Mouse (Mus musculus): ENCODE data around the gene Lcn6. TPM values are rescaled to one million over a fixed set of nuclear protein-coding genes. Genes with fewer than 3 reads are reported as not detected.
"Not testable (repeated sequence)": the region's sequence is repeated elsewhere in the genome, so short reads cannot be mapped to it uniquely, and the experiment has no call there.

Lcn6 gene
- polyA plus RNA-seq, 1 experiment: not detected

GRCm38 (mm10) chr2:25698696-25699095 lies 22.1 kb downstream of the Lcn6 start:
- WGBS: 95% methylated on average over 2 of the region's 2 CpGs
- no peak for DNase-seq (ENCODE audit: low read depth, low spot score)

GRCm38 (mm10) chr2:25699743-25700142 lies 23.2 kb downstream of the Lcn6 start, which contains the start of gene Obp2a:
Gene Obp2a (plus strand): TSS chr2:25700043.
- not testable (repeated sequence) for DNase-seq (ENCODE audit: low read depth, low spot score)
- WGBS: 72% methylated on average over 3 of the region's 3 CpGs

DNA sequence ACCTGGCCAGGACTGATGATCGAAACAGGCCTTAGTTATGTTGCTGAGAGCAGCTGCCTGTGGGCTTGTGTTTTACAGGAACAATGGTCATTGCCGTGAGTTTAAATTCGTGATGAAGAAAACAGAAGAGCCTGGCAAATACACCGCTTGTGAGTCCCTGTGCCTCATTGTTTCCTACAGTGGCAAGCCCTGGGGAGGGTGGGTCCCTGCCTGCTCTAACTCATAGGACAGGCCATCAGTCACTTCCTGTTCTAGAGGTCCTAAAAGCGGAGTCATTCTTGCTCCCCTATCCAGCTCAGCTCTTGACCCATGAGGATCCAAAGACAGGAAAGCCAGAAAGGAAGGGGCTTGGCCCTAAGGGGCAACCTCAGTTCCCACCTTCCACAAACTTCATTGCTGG lies 24.4 kb downstream of the Lcn6 start:
- 82% methylated on average over 5 of the region's 5 CpGs for WGBS
- no peak for DNase-seq (ENCODE audit: low read depth, low spot score)

GRCm38 (mm10) chr2:25703706-25704105 lies 27.1 kb downstream of the Lcn6 start:
- WGBS: 64% methylated on average over 4 of the region's 4 CpGs
- DNase-seq (ENCODE audit: low read depth, low spot score): no peak

GRCm38 (mm10) chr2:25706643-25707481 lies 30.3 kb downstream of the Lcn6 start, which contains the start of gene Bmyc:
Gene Bmyc (plus strand): TSS chr2:25706739.
- peak; percentile 36 for DNase-seq (ENCODE audit: low read depth, low spot score)
- under 1% methylated on average over 78 of the region's 78 CpGs for WGBS

DNA sequence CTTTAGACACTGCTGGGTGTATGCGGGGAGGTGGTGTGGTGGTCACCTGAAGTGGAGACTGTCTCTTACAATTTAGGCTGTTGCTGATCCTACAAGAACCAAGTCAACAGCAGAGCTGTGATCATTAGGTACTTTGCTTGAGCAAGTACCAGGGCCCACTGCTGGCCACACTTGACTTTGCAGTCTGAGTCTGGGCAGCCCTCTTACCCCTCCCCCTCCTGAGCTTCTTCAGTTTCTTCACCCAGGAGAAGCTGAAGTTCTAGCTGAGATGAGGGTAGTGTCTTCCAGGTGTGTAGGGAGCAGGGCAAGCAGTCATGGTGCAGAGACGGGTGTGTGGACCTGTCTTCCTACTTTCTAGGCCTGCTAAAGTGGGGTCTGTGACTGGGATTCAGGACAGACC lies 31.5 kb downstream of the Lcn6 start:
- 75% methylated on average over 2 of the region's 2 CpGs for whole genome bisulfite sequencing
- no peak for DNase-seq (ENCODE audit: low read depth, low spot score)

GRCm38 (mm10) chr2:25709056-25709455 lies 32.5 kb downstream of the Lcn6 start:
- WGBS: 100% methylated on average over 1 of the region's 1 CpGs

GRCm38 (mm10) chr2:25709791-25710190 lies 33.2 kb downstream of the Lcn6 start:
- not testable (repeated sequence) for DNase-seq (ENCODE audit: low read depth, low spot score)
- 61% methylated on average over 2 of the region's 2 CpGs for WGBS

More at GRCm38 (mm10) chr2:25709056-25709455, 32.5 kb downstream of the Lcn6 start:
- DNase-seq (ENCODE audit: low read depth, low spot score): not testable (repeated sequence)

DNA sequence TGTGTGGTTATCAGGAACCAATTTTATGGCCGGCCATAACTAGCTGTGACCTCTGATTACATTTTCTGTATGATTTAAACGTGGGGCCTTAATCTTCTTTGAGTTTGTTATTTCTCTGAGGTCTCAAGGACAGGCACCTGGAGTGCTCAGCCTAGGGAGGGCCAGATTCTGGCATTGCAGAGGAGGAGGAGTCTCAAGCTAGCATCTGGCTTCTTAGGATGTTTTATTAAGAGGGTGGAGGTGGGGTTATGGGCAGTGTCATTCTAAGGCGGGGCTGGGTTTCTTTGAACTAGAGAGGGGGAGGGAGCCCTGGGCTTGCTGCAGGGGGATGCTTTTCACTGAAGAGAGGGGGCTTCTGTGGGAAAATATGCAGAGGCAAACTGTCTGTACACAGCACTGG lies 35.1 kb downstream of the Lcn6 start:
- 11% methylated on average over 3 of the region's 3 CpGs for WGBS
- DNase-seq (ENCODE audit: low read depth, low spot score): not testable (repeated sequence)

GRCm38 (mm10) chr2:25717222-25717621 lies 40.6 kb downstream of the Lcn6 start:
- DNase-seq (ENCODE audit: low read depth, low spot score): no peak

Other genes with a start within 250 kb of the Lcn6 start
- 7.5 and 12.4 TPM in 2 replicates for gene Abca2, start 248.1 kb upstream of the Lcn6 start, polyA plus RNA-seq (2012; rRNA removed)
- 1.3 and 1.4 TPM in 2 replicates for gene Clic3, start 219.9 kb upstream of the Lcn6 start, polyA plus RNA-seq (2012; rRNA removed)
- 45.6 and 48.9 TPM in 2 replicates for gene Paxx, start 215.7 kb upstream of the Lcn6 start, polyA plus RNA-seq (2012; rRNA removed)
- 0.53 and 1.0 TPM in 2 replicates for gene Ptgds, start 206.7 kb upstream of the Lcn6 start, polyA plus RNA-seq (2012; rRNA removed)
- gene Lcn12, start 182.9 kb upstream of the Lcn6 start, polyA plus RNA-seq (2012; rRNA removed): not detected in 2 replicates
- gene Fbxw5, start 176.0 kb upstream of the Lcn6 start, polyA plus RNA-seq (2012; rRNA removed): 26.7 and 31.7 TPM in 2 replicates
- gene C8g, start 175.1 kb upstream of the Lcn6 start, polyA plus RNA-seq (2012; rRNA removed): 2.1 and 2.9 TPM in 2 replicates
- gene Traf2, start 129.8 kb upstream of the Lcn6 start, polyA plus RNA-seq (2012; rRNA removed): 19.6 and 20.8 TPM in 2 replicates
- gene Edf1, start 118.9 kb upstream of the Lcn6 start, polyA plus RNA-seq (2012; rRNA removed): 200 and 273 TPM in 2 replicates
- gene Mamdc4, start 101.9 kb upstream of the Lcn6 start, polyA plus RNA-seq (2012; rRNA removed): 0.97 and 8.1 TPM in 2 replicates
- gene Phpt1, start 101.6 kb upstream of the Lcn6 start, polyA plus RNA-seq (2012; rRNA removed): 37.3 and 44.6 TPM in 2 replicates
- gene Ajm1, start 95.0 kb upstream of the Lcn6 start, polyA plus RNA-seq (2012; rRNA removed): 0.43 and 0.69 TPM in 2 replicates
- gene Rabl6, start 68.3 kb upstream of the Lcn6 start, polyA plus RNA-seq (2012; rRNA removed): 35.8 and 52.6 TPM in 2 replicates
- gene Ccdc183, start 59.1 kb upstream of the Lcn6 start, polyA plus RNA-seq (2012; rRNA removed): not detected in 2 replicates
- gene Tmem141, start 54.8 kb upstream of the Lcn6 start, polyA plus RNA-seq (2012; rRNA removed): 17.2 and 19.4 TPM in 2 replicates
- gene Fcna, start 48.8 kb upstream of the Lcn6 start, polyA plus RNA-seq (2012; rRNA removed): 1.9 TPM in 2 replicates
- gene Lcn8, start 23.7 kb upstream of the Lcn6 start, polyA plus RNA-seq (2012; rRNA removed): 1.4 TPM in 1 of 2 replicates, not detected in the other
- 0.74 TPM in 1 of 2 replicates, not detected in the other for gene Lcn5, start 18.8 kb upstream of the Lcn6 start, polyA plus RNA-seq (2012; rRNA removed)
- 0.37 TPM in 1 of 2 replicates, not detected in the other for gene Lcn10, start 5.9 kb downstream of the Lcn6 start, polyA plus RNA-seq (2012; rRNA removed)
- gene Obp2a, start 23.3 kb downstream of the Lcn6 start, polyA plus RNA-seq (2012; rRNA removed): not detected in 2 replicates
- 15.6 and 16.1 TPM in 2 replicates for gene Bmyc, start 30.0 kb downstream of the Lcn6 start, polyA plus RNA-seq (2012; rRNA removed)
- gene Obp2b, start 60.2 kb downstream of the Lcn6 start, polyA plus RNA-seq (2012; rRNA removed): not detected in 2 replicates
- gene Lcn3, start 88.8 kb downstream of the Lcn6 start, polyA plus RNA-seq (2012; rRNA removed): not detected in 2 replicates
- gene Lcn11, start 100.2 kb downstream of the Lcn6 start, polyA plus RNA-seq (2012; rRNA removed): not detected in 2 replicates
- gene Gm13539, start 105.5 kb downstream of the Lcn6 start, polyA plus RNA-seq (2012; rRNA removed): not detected in 2 replicates
- gene Glt6d1, start 139.1 kb downstream of the Lcn6 start, polyA plus RNA-seq (2012; rRNA removed): not detected in 2 replicates
- 0.10 and 0.29 TPM in 2 replicates for gene Lcn9, start 146.4 kb downstream of the Lcn6 start, polyA plus RNA-seq (2012; rRNA removed)
- not detected in 2 replicates for gene Sohlh1, start 170.5 kb downstream of the Lcn6 start, polyA plus RNA-seq (2012; rRNA removed)
- gene Kcnt1, start 186.9 kb downstream of the Lcn6 start, polyA plus RNA-seq (2012; rRNA removed): 1.4 and 2.8 TPM in 2 replicates

Data from large intestine, adult 2 months (tissue).